Mouse (Mus musculus): Measurements from ENCODE around the gene Alk. TPM values are rescaled to one million over a fixed set of nuclear protein-coding genes. Genes with fewer than 3 reads are reported as not detected.
A peak's percentile ranks its signal among the peaks of the same experiment; 100 is the strongest.

The Alk gene
- polyA plus RNA-seq, 2 experiments: 0.02 to 0.03 TPM

- no peak overlapping the region for H3K4me2 ChIP-seq (ENCODE audit: low read depth)
- H3K4me1 ChIP-seq (replicated peaks; ENCODE audit: control insufficient read depth in 2 of 2, insufficient read depth in 2 of 2, low read length in 1 of 2): peaks cover 0 to 2% of the 10 kb centered on the region in 2 experiments; a peak in 1 of 4 replicates
- TF ChIP-seq CTCF (IDR thresholded peaks at IDR 0.05; ENCODE audit: low read depth) (no peak), EP300 (IDR thresholded peaks at IDR 0.05; ENCODE audit: low read depth) (no peak)
- no peaks in the 10 kb centered on the region for H3K27me3 ChIP-seq (ENCODE audit: control insufficient read depth, insufficient read depth, low read length)
- no peak overlapping the region for H3K4me3 ChIP-seq (ENCODE audit: insufficient read depth in 1 of 2, low read depth in 2 of 2, low read length in 2 of 2)
- H3K9ac ChIP-seq (replicated peaks): no peak overlapping the region
- ATAC-seq (ENCODE audit: insufficient read depth) (peak; percentile 87), DNase-seq (ENCODE audit: low read depth in 3 of 3, low spot score in 3 of 3) (peak; percentile 22 to 31 (median 24))
- 31% methylated on average over 3 of the region's 3 CpGs for WGBS (ENCODE audit: insufficient replicate concordance)
- H3K36me3 ChIP-seq (replicated peaks; ENCODE audit: control insufficient read depth, insufficient read depth, low read depth): no peaks in the 10 kb centered on the region
- H3K9me3 ChIP-seq (ENCODE audit: control insufficient read depth, low read length): no peaks in the 10 kb centered on the region
- no peak overlapping the region for H3K27ac ChIP-seq
Measured at GRCm38 (mm10) chr17:72399331-72400059, 204.9 kb downstream of the Alk start.

GRCm38 (mm10) chr17:72395956-72396355 lies 208.5 kb downstream of the Alk start:
- no peak overlapping the region for H3K9ac ChIP-seq (replicated peaks)
- DNase-seq (ENCODE audit: low read depth in 3 of 3, low spot score in 3 of 3): no peak
- 63% methylated on average over 8 of the region's 8 CpGs for WGBS (ENCODE audit: insufficient replicate concordance)
- ATAC-seq (ENCODE audit: insufficient read depth): no peak
- H3K9me3 ChIP-seq (ENCODE audit: control insufficient read depth, low read length): no peaks in the 10 kb centered on the region
- no peak for TF ChIP-seq EP300 (IDR thresholded peaks at IDR 0.05; ENCODE audit: low read depth)
- no peak for TF ChIP-seq CTCF (IDR thresholded peaks at IDR 0.05; ENCODE audit: low read depth)
- no peaks in the 10 kb centered on the region for H3K36me3 ChIP-seq (replicated peaks; ENCODE audit: control insufficient read depth, insufficient read depth, low read depth)
- H3K27me3 ChIP-seq (ENCODE audit: control insufficient read depth, insufficient read depth, low read length): no peaks in the 10 kb centered on the region
- H3K4me2 ChIP-seq (ENCODE audit: low read depth): no peak overlapping the region
- peaks cover 0 to 2% of the 10 kb centered on the region in 2 experiments; a peak in 1 of 4 replicates for H3K4me1 ChIP-seq (replicated peaks; ENCODE audit: control insufficient read depth in 2 of 2, insufficient read depth in 2 of 2, low read length in 1 of 2)
- no peak overlapping the region for H3K27ac ChIP-seq
- H3K4me3 ChIP-seq (ENCODE audit: insufficient read depth in 1 of 2, low read depth in 2 of 2, low read length in 2 of 2): no peak overlapping the region

DNA sequence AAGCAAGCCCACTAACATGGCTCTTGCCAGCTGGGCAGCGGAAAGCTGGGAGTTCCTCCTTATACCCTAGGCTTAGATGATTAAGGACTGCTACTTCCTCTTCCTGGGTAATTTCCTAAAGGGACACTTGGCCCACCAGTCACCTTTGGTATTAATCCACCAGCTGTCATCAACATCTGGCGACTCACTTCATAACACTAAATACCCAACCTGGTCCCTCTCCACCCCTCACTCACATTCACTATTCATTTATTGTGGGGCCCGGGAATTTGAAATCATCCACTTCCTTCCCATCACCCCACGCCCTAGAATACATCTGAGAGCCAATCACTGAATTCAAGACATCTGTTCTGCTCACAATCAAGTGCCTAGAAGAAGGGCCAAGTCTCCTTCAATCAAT lies 235.4 kb downstream of the Alk start:
- Histone ChIP-seq H3K4me1 (replicated peaks; ENCODE audit: control insufficient read depth in 2 of 2, insufficient read depth in 2 of 2, low read length in 1 of 2) (no peaks in the 10 kb centered on the region), H3K9ac (replicated peaks) (no peak overlapping the region), H3K36me3 (replicated peaks; ENCODE audit: control insufficient read depth, insufficient read depth, low read depth) (no peaks in the 10 kb centered on the region), H3K9me3 (ENCODE audit: control insufficient read depth, low read length) (no peaks in the 10 kb centered on the region), H3K4me2 (ENCODE audit: low read depth) (no peak overlapping the region), H3K27me3 (ENCODE audit: control insufficient read depth, insufficient read depth, low read length) (no peaks in the 10 kb centered on the region), H3K4me3 (ENCODE audit: insufficient read depth in 1 of 2, low read depth in 2 of 2, low read length in 2 of 2) (no peak overlapping the region), H3K27ac (no peak overlapping the region)
- ATAC-seq (ENCODE audit: insufficient read depth): no peak
- DNase-seq (ENCODE audit: low read depth in 3 of 3, low spot score in 3 of 3): no peak
- TF ChIP-seq CTCF (IDR thresholded peaks at IDR 0.05; ENCODE audit: low read depth) (no peak), EP300 (IDR thresholded peaks at IDR 0.05; ENCODE audit: low read depth) (no peak)
- WGBS (ENCODE audit: insufficient replicate concordance): 53% methylated on average over 4 of the region's 4 CpGs

- H3K27me3 ChIP-seq (ENCODE audit: control insufficient read depth, insufficient read depth, low read length): no peaks in the 10 kb centered on the region
- no peak for DNase-seq (ENCODE audit: low read depth in 3 of 3, low spot score in 3 of 3)
- no peaks in the 10 kb centered on the region for H3K9me3 ChIP-seq (ENCODE audit: control insufficient read depth, low read length)
- H3K4me3 ChIP-seq (ENCODE audit: insufficient read depth in 1 of 2, low read depth in 2 of 2, low read length in 2 of 2): no peak overlapping the region
- WGBS (ENCODE audit: insufficient replicate concordance): 63% methylated on average over 10 of the region's 10 CpGs
- no peak overlapping the region for H3K27ac ChIP-seq
- H3K36me3 ChIP-seq (replicated peaks; ENCODE audit: control insufficient read depth, insufficient read depth, low read depth): no peaks in the 10 kb centered on the region
- no peak overlapping the region for H3K9ac ChIP-seq (replicated peaks)
- H3K4me2 ChIP-seq (ENCODE audit: low read depth): no peak overlapping the region
- no peak for TF ChIP-seq CTCF (IDR thresholded peaks at IDR 0.05; ENCODE audit: low read depth)
- TF ChIP-seq EP300 (IDR thresholded peaks at IDR 0.05; ENCODE audit: low read depth): no peak
- ATAC-seq (ENCODE audit: insufficient read depth): no peak
- H3K4me1 ChIP-seq (replicated peaks; ENCODE audit: control insufficient read depth in 2 of 2, insufficient read depth in 2 of 2, low read length in 1 of 2): no peaks in the 10 kb centered on the region
Measured at GRCm38 (mm10) chr17:72362811-72363496, 241.5 kb downstream of the Alk start.

- ATAC-seq (ENCODE audit: insufficient read depth): no peak
- Histone ChIP-seq H3K9me3 (ENCODE audit: control insufficient read depth, low read length) (no peaks in the 10 kb centered on the region; the same call in 1 of the 2 replicates), H3K27me3 (ENCODE audit: control insufficient read depth, insufficient read depth, low read length) (no peaks in the 10 kb centered on the region), H3K4me1 (replicated peaks; ENCODE audit: control insufficient read depth in 2 of 2, insufficient read depth in 2 of 2, low read length in 1 of 2) (no peaks in the 10 kb centered on the region), H3K27ac (no peak overlapping the region), H3K4me3 (ENCODE audit: insufficient read depth in 1 of 2, low read depth in 2 of 2, low read length in 2 of 2) (no peak overlapping the region), H3K4me2 (ENCODE audit: low read depth) (no peak overlapping the region), H3K36me3 (replicated peaks; ENCODE audit: control insufficient read depth, insufficient read depth, low read depth) (no peaks in the 10 kb centered on the region), H3K9ac (replicated peaks) (no peak overlapping the region)
- no peak for TF ChIP-seq CTCF (IDR thresholded peaks at IDR 0.05; ENCODE audit: low read depth)
- TF ChIP-seq EP300 (IDR thresholded peaks at IDR 0.05; ENCODE audit: low read depth): no peak
- no peak for DNase-seq (ENCODE audit: low read depth in 3 of 3, low spot score in 3 of 3)
- 73% methylated on average over 4 of the region's 4 CpGs for WGBS (ENCODE audit: insufficient replicate concordance)
Measured at GRCm38 (mm10) chr17:72361961-72362360, 242.5 kb downstream of the Alk start.

Measured in liver, embryonic 14.5 days (tissue).